Mouse (Mus musculus) cerebellum, adult (tissue): ENCODE data around the gene Iglon5.

ENCODE experiments used
- ATAC-seq: cut with Nextera tagmentation; 2 replicates; pipeline ENCODE4 v1.9.2; 2017; ENCODE audit warnings: mild to moderate bottlenecking, moderate library complexity, mixed read lengths; ENCODE audit not compliant: insufficient number of reproducible peaks, low FRiP score, low TSS enrichment

Gene Iglon5

DNA sequence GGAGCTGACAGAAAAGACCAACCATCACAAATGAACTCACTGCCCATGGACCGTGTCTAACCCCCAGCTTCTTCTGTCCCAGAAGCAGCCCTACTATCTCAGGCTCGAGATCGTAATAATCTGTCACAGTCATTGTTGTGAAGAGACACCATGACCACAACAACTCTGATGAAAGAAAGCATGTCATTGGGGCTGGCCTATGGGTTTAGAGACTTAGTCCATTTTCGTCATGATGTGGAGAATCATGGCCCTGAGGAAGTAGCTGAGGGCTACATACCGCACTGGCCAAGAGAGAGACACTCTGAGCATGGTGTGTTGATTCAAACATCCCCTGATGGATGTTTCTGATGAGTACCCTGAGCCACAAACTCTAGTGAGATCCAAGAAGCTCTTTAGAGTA is 55.2 kb downstream of the Iglon5 start:
- ATAC-seq: no peak

DNA sequence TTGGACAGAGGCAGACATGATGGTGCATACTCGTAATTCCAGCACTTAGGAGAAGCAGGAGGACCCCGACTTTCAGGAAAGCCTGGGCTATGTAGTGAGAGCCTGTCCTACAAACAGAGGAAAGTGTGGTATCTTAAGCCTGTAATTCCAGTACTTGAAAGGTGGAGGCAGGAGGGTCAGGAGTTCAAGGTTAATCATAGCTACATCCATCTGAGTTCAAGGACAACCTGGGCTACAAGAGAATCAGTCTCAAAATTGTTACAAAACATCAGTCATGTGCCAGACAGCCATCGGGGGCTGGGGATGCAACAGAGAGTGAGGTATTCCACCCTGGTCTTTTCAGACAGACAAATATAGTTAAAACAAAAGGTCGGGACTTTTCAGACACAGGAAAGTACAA is 57.0 kb downstream of the Iglon5 start:
- ATAC-seq: no peak

DNA sequence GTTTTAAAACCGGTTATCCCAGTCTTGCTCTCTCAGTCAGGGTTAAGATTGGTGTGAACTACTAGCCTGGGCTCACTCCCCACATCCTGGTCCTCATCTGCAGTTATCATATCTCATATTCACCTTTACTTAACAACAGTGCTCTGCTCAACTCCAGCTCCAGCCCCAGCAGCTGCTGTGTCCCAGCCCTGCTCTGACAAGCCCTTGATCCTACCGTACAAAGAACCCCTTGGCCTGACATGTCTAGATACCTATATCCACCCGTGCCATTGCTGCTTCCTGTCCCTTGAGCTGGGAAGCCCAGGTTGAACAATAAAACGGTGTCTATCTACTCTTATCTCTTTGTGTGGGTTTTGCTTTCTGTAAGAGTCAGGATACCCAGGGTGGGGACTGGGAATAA is 60.4 kb downstream of the Iglon5 start:
- ATAC-seq: no peak

DNA sequence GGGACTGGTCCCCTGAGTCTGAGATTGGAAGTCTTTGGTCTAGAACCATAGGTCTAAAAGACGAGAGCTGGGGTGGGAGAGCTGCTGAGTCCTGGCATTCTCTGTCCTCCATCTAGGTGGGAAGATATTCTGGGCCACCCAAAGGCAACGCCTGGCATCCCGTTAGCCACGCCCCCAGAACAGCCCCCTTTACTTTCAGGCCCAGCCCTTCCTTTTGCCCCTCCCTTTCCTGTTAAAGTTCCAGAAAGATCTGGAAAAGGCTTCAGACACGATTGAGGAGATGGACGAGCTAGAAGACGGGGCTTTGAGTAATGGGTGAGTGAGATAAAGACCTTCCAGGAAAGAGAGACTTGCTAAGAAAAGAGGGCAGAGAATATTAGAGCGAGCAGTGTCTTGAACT is 62.5 kb downstream of the Iglon5 start, which contains the start of gene Lim2:
Gene Lim2 (plus strand): TSS at position 265 of the 400 bp plus-strand sequence.
- no peak for ATAC-seq

DNA sequence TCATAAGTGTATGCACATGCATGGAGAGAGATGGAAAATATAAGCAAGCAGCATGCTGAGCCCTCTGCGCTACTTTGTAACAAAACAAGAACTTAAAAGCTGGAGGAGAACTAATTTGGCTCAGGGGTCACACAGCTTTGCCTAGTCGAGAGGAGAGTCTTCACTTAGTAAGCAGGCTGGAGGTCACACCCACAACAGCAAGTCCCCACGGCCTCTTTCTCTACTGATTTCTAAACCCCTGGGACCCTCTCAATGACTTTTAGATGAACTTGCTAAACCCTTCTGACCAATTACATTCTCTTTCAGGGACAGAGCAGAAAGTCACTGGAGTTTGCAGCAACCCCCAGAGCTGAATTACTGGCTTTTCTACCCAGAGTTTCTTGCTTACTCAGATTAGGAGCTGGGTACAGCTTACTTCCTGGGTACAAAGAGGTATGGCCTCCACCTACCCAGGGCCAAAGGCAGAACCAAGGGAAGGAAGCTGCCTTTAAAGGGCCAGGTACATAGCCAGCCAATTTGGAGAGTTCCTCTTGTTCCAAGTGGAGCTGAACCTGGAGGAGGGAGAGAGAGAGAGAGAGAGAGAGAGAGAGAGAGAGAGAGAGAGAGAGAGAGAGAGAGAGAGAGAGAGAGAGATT is 65.8 kb downstream of the Iglon5 start:
- no peak for ATAC-seq

DNA sequence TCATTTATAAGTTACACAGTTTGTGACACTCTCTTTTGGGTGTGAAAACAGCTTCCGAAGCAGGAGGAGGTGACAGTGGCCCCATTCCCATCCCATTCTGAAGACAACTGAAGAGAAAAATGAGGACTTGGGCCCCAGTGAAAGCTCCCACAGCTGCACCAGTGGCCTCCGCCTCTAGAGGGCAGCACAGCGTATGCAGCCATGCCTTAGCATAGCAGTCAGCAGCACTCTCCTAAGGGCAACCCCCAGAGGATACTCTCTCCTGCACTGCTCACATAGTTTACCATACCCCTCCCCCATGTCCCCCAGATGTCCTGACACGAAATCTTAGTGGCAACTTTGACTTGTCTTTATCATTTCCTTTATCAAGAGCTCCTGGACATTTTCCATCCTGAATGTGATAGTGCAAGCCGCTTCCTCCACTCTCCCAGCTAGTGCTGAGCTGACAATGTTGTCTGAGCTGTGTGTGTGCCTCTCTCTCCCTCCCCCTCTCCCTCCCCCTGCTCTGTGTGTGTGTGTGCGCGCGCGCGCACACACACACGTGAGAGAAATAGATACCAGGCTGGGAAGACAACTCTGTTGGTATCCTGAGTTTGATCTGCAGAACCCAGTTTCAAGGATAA is 66.8 kb downstream of the Iglon5 start:
- ATAC-seq: peak; percentile 93
